Mouse (Mus musculus) MEL (cell line): ENCODE data around the gene Shbg. TPM values are rescaled to one million over a fixed set of nuclear protein-coding genes. Genes with fewer than 3 reads are reported as not detected.

ENCODE experiments used
- DNase-seq: peaks from one replicate; pipeline ENCODE4 v3.0.0; 2011; ENCODE audit warnings: low read depth, low spot score
- H3K27ac ChIP-seq: 2 replicates; pipeline ENCODE4 v1.5.1; 2012; ENCODE audit warnings: low read depth, mild to moderate bottlenecking, control low read depth, low read length, moderate library complexity; ENCODE audit not compliant: control insufficient read depth
- H3K27me3 ChIP-seq, 2 experiments: fragments of 150-350 bp in 1 of 2; sonication (generic) in 1 of 2; 2 replicates each; pipeline ENCODE4 v1.6.1; 2012; ENCODE audit warnings: low read length in 2 of 2, mild to moderate bottlenecking in 2 of 2, improper control_type of control experiment in 1 of 2, moderate library complexity in 1 of 2; ENCODE audit not compliant: insufficient read depth in 2 of 2, control insufficient read depth in 1 of 2
- H3K36me3 ChIP-seq, 2 experiments: 2 replicates each; pipeline ENCODE4 v1.6.1; 2012 to 2014; ENCODE audit warnings: low read length in 2 of 2, improper control_type of control experiment in 1 of 2, inconsistent platforms in 1 of 2, mild to moderate bottlenecking in 1 of 2; ENCODE audit not compliant: insufficient read depth in 2 of 2, control insufficient read depth in 1 of 2
- H3K4me1 ChIP-seq, 2 experiments: fragments of 150-350 bp in 1 of 2; sonication (generic) in 1 of 2; 2 replicates each; pipeline ENCODE4 v1.6.1; 2012; ENCODE audit warnings: low read length in 2 of 2, improper control_type of control experiment in 1 of 2, mild to moderate bottlenecking in 1 of 2; ENCODE audit not compliant: insufficient read depth in 2 of 2, control insufficient read depth in 1 of 2
- H3K4me3 ChIP-seq, 2 experiments: fragments of 150-350 bp in 1 of 2; sonication (generic) in 1 of 2; 2 replicates each; pipeline ENCODE4 v1.5.1; 2012; ENCODE audit warnings: low read depth in 2 of 2, low read length in 2 of 2, mild to moderate bottlenecking in 2 of 2, moderate library complexity in 2 of 2, control low read depth in 1 of 2, improper control_type of control experiment in 1 of 2; ENCODE audit not compliant: control insufficient read depth in 1 of 2, insufficient read depth in 1 of 2
- H3K79me2 ChIP-seq: 2 replicates; pipeline ENCODE4 v1.6.1; 2012; ENCODE audit warnings: mild to moderate bottlenecking, low read length, moderate library complexity; ENCODE audit not compliant: control insufficient read depth, poor library complexity, insufficient read depth
- H3K9ac ChIP-seq: 2 replicates; pipeline ENCODE4 v1.6.1; 2012; ENCODE audit warnings: low read depth, mild to moderate bottlenecking, control low read depth, low read length, moderate library complexity; ENCODE audit not compliant: control insufficient read depth, poor library complexity, severe bottlenecking
- H3K9me3 ChIP-seq: fragments of 150-350 bp; sonication (generic); replicated peaks from 2 replicates; pipeline ENCODE4 v1.6.1; 2012; ENCODE audit warnings: mild to moderate bottlenecking, low read length, improper control_type of control experiment, moderate library complexity; ENCODE audit not compliant: insufficient read depth
- CTCF ChIP-seq, 3 experiments: IDR thresholded peaks in 2 of 3; conservative IDR thresholded peaks in 1 of 3; 2 replicates each; pipeline ENCODE4 v1.5.1; 2011 to 2012; ENCODE audit warnings: low read length in 3 of 3, low read depth in 2 of 3, mild to moderate bottlenecking in 2 of 3, improper control_type of control experiment in 1 of 3, inconsistent platforms in 1 of 3, mixed read lengths in 1 of 3, moderate library complexity in 1 of 3; ENCODE audit not compliant: control insufficient read depth in 1 of 3, insufficient read depth in 1 of 3, poor library complexity in 1 of 3, severe bottlenecking in 1 of 3
- ELF1 ChIP-seq: IDR thresholded peaks from 2 replicates; pipeline ENCODE4 v1.6.1; 2014; ENCODE audit warnings: low read depth, mild to moderate bottlenecking, inconsistent platforms, low read length, improper control_type of control experiment, moderate library complexity
- GATA1 ChIP-seq: IDR thresholded peaks from 2 replicates; pipeline ENCODE4 v1.6.1; 2011; ENCODE audit warnings: low read depth, low read length, improper control_type of control experiment
- HCFC1 ChIP-seq: IDR thresholded peaks from 2 replicates; pipeline ENCODE4 v1.6.1; 2012; ENCODE audit warnings: low read depth, mild to moderate bottlenecking, inconsistent platforms, low read length, improper control_type of control experiment, moderate library complexity
- JUND ChIP-seq: IDR thresholded peaks from 2 replicates; pipeline ENCODE4 v1.6.1; 2011; ENCODE audit warnings: low read depth, mild to moderate bottlenecking, improper control_type of control experiment, low read length
- KAT2A ChIP-seq: conservative IDR thresholded peaks from 2 replicates; pipeline ENCODE4 v1.6.1; 2012; ENCODE audit warnings: low read depth, low read length, improper control_type of control experiment, inconsistent platforms
- MAFK ChIP-seq: IDR thresholded peaks from 2 replicates; pipeline ENCODE4 v1.6.1; 2011; ENCODE audit warnings: low read depth, mild to moderate bottlenecking, low read length, improper control_type of control experiment, borderline replicate concordance
- MAZ ChIP-seq: IDR thresholded peaks from 2 replicates; pipeline ENCODE4 v1.6.1; 2012; ENCODE audit warnings: low read depth, mild to moderate bottlenecking, inconsistent platforms, low read length, improper control_type of control experiment
- MEF2A ChIP-seq: IDR thresholded peaks from 2 replicates; pipeline ENCODE4 v1.6.1; 2014; ENCODE audit warnings: low read depth, mild to moderate bottlenecking, inconsistent platforms, low read length, improper control_type of control experiment; ENCODE audit not compliant: poor library complexity, insufficient replicate concordance, severe bottlenecking; ENCODE audit errors: extremely low read depth
- MXI1 ChIP-seq: IDR thresholded peaks from 2 replicates; pipeline ENCODE4 v1.6.1; 2011; ENCODE audit warnings: mild to moderate bottlenecking, low read depth, low read length, improper control_type of control experiment
- MYB ChIP-seq: IDR thresholded peaks from 2 replicates; pipeline ENCODE4 v1.6.1; 2011; ENCODE audit warnings: mild to moderate bottlenecking, low read depth, low read length, improper control_type of control experiment
- MYC ChIP-seq: IDR thresholded peaks from 2 replicates; pipeline ENCODE4 v1.6.1; 2011; ENCODE audit warnings: low read depth, mild to moderate bottlenecking, low read length, improper control_type of control experiment, moderate library complexity
- POLR2AphosphoS2 ChIP-seq: IDR thresholded peaks from 2 replicates; pipeline ENCODE4 v1.6.1; 2011; ENCODE audit warnings: low read length, improper control_type of control experiment
- POLR2AphosphoS5 ChIP-seq: IDR thresholded peaks from 2 replicates; pipeline ENCODE4 v1.6.1; 2012; ENCODE audit warnings: low read depth, borderline replicate concordance, mild to moderate bottlenecking, inconsistent platforms, low read length, moderate library complexity, mixed read lengths
- RAD21 ChIP-seq: IDR thresholded peaks from 2 replicates; pipeline ENCODE4 v1.6.1; 2011; ENCODE audit warnings: mild to moderate bottlenecking, low read depth, low read length, improper control_type of control experiment
- SIN3A ChIP-seq: IDR thresholded peaks from 2 replicates; pipeline ENCODE4 v1.6.1; 2012; ENCODE audit warnings: low read length, improper control_type of control experiment, inconsistent platforms
- SMC3 ChIP-seq: IDR thresholded peaks from 2 replicates; pipeline ENCODE4 v1.6.1; 2011; ENCODE audit warnings: low read depth, low read length, improper control_type of control experiment
- TAL1 ChIP-seq: IDR thresholded peaks from 2 replicates; pipeline ENCODE4 v1.6.1; 2012; ENCODE audit warnings: mild to moderate bottlenecking, inconsistent platforms, low read length, moderate library complexity, mixed read lengths
- TCF12 ChIP-seq: IDR thresholded peaks from 2 replicates; pipeline ENCODE4 v1.6.1; 2014; ENCODE audit warnings: low read depth, mild to moderate bottlenecking, inconsistent platforms, low read length, improper control_type of control experiment, moderate library complexity
- USF1 ChIP-seq: IDR thresholded peaks from 2 replicates; pipeline ENCODE4 v1.6.1; 2014; ENCODE audit warnings: low read depth, mild to moderate bottlenecking, inconsistent platforms, low read length, improper control_type of control experiment, moderate library complexity
- ZC3H11A ChIP-seq: IDR thresholded peaks from 2 replicates; pipeline ENCODE4 v1.6.1; 2012; ENCODE audit warnings: low read depth, mild to moderate bottlenecking, inconsistent platforms, low read length, improper control_type of control experiment
- ZMIZ1 ChIP-seq: IDR thresholded peaks from 2 replicates; pipeline ENCODE4 v1.6.1; 2012; ENCODE audit warnings: low read depth, mild to moderate bottlenecking, inconsistent platforms, low read length, improper control_type of control experiment, moderate library complexity
- ZNF384 ChIP-seq: IDR thresholded peaks from 2 replicates; pipeline ENCODE4 v1.6.1; 2012; ENCODE audit warnings: low read depth, mild to moderate bottlenecking, inconsistent platforms, low read length, improper control_type of control experiment
- polyA plus RNA-seq, 2 experiments: library from polyadenylated mRNA; stranded (reverse) in 1 of 2; unstranded in 1 of 2; fragments of >175 nt in 1 of 2; fragments of >200 nt in 1 of 2; gene quantifications; 2 replicates each; pipeline versions ENCODE4 v1.2.1 to v1.2.4; 2012; ENCODE audit warnings: low replicate concordance in 2 of 2, low read depth in 1 of 2; ENCODE audit not compliant: insufficient read length in 2 of 2, insufficient read depth in 1 of 2, missing spikeins in 1 of 2
- total RNA-seq: library from RNA; depleted of rRNA; stranded (reverse); fragments of 300-350 nt; gene quantifications from 2 replicates; pipeline ENCODE4 v1.2.3, GENCODE M21; 2012

Gene Shbg
- total and polyA plus RNA-seq, 3 experiments: not detected

DNA sequence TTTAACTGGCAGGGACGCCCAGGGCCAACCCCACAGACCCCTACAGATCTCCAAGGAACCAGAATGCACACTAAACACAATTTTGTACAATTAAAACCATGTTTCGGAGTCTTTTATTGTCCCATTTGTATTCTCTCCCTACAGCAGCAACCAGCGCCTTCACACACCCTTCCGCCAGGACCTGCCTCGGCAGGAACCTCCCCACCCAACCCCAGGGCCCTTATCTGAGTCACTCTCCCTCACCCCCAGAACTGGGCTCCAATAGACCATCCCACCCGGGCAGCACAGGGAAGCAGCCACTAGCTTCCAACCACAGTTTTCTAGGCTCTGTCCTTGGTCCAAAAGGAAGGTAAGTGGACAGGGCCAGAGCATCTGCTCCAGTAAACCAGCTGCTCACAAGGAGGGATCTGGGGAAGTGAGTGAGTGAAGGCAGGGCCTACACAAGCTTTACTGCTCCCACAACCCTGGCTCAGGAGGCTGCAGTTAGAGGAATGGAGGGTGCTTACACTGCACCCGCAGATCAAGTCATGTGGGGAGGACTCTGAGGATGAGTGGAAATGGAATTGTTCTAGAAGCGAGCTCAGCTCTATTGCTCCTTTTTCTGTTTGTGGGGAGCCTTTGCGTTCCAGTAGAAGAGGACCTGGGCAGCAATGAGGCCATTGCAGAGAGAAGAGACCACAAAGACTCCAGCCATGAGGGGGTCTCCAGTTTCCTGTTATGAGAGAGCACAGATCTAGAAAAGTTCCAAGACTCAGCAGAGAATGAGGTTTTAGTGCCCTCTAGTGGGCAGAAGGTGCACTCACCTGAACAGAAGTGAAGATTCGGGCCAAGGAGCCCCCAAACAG lies 39.1 kb upstream of the Shbg start:
- Histone ChIP-seq H3K27me3 (no peaks in the 10 kb centered on the region), H3K27ac (no peak overlapping the region), H3K4me3 (no peak overlapping the region), H3K9me3 (no peaks in the 10 kb centered on the region), H3K9ac (0 out of 2 replicates have a peak overlapping the region, but pooled peaks have one; percentile 4), H3K79me2 (peaks cover 2% of the 10 kb centered on the region; the same call in 1 of the 2 replicates), H3K36me3 (peaks cover 4 to 14% of the 10 kb centered on the region in 2 experiments; a peak in 3 of 4 replicates), H3K4me1 (peaks cover 4 to 11% of the 10 kb centered on the region in 2 experiments)
- peak; percentile 83 for DNase-seq
- no peak for TF ChIP-seq MXI1
- peak; percentile 75 for TF ChIP-seq ZC3H11A
- TF ChIP-seq ZMIZ1: no peak
- peak; percentile 77 to 94 (median 89) for TF ChIP-seq CTCF (IDR thresholded peaks at IDR 0.05 in 2 of 3, conservative IDR thresholded peaks at IDR 0.05 in 1 of 3; ENCODE audit: control insufficient read depth in 1 of 3, insufficient read depth in 1 of 3, low read depth in 2 of 3, low read length in 3 of 3, poor library complexity in 1 of 3, severe bottlenecking in 1 of 3)
- TF ChIP-seq TCF12: 0 out of 2 replicates have a peak, but pooled peaks have one; percentile 10
- TF ChIP-seq SIN3A: peak; percentile 64; the same call in 1 of the 2 replicates
- TF ChIP-seq ZNF384: no peak
- no peak for TF ChIP-seq MYC
- peak; percentile 9; the same call in 1 of the 2 replicates for TF ChIP-seq GATA1
- no peak for TF ChIP-seq JUND
- 0 out of 2 replicates have a peak, but pooled peaks have one; percentile 25 for TF ChIP-seq HCFC1
- TF ChIP-seq MYB: no peak
- TF ChIP-seq USF1: peak; percentile 21; the same call in 1 of the 2 replicates
- peak; percentile 80 for TF ChIP-seq SMC3
- no peak for TF ChIP-seq MEF2A
- TF ChIP-seq POLR2AphosphoS2: 0 out of 2 replicates have a peak, but pooled peaks have one; percentile 15
- peak; percentile 19; the same call in 1 of the 2 replicates for TF ChIP-seq MAZ
- no peak for TF ChIP-seq TAL1
- peak; percentile 91 for TF ChIP-seq RAD21

DNA sequence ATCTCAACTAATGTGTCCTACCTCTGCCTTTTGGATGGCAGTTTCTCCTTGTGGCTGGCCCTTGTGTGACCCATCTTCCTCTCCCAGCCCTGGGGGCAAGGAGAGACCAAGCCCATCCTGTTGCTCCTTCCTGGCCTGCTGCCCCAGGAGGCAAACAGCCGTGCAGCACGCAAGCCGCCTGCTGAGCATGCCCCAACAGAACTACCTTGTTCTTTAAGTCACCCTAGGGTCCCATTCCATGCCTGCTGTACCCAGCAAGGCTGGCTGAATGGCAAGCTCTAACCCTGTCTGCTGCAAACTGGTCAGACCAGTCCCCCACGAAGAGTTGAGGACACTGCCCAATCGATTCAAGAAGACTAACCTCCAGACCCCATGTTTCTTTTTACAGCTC lies 38.4 kb upstream of the Shbg start:
- Histone ChIP-seq H3K79me2 (no peaks in the 10 kb centered on the region), H3K27ac (no peak overlapping the region), H3K27me3 (no peaks in the 10 kb centered on the region), H3K4me3 (no peak overlapping the region), H3K9me3 (no peaks in the 10 kb centered on the region), H3K4me1 (peaks cover 0 to 4% of the 10 kb centered on the region in 2 experiments; a peak in 3 of 4 replicates), H3K9ac (no peak overlapping the region), H3K36me3 (peaks cover 8 to 9% of the 10 kb centered on the region in 2 experiments)
- TF ChIP-seq ELF1 (no peak), MAZ (no peak), USF1 (no peak), MAFK (no peak), TCF12 (no peak), KAT2A (no peak), POLR2AphosphoS5 (no peak)
- no peak for DNase-seq
